Mouse (Mus musculus) cerebellum, postnatal 36 days (tissue): Measurements from ENCODE around the gene Itpkb.
A peak's percentile ranks its signal among the peaks of the same experiment; 100 is the strongest.
"Not testable (repeated sequence)": the region's sequence is repeated elsewhere in the genome, so short reads cannot be mapped to it uniquely, and the experiment has no call there.

ENCODE experiments used
- DNase-seq, 2 experiments: peaks; one replicate each; pipeline ENCODE4 v3.0.0; 2021 to 2022; ENCODE audit warnings: mixed read lengths in 2 of 2

Itpkb gene

DNA sequence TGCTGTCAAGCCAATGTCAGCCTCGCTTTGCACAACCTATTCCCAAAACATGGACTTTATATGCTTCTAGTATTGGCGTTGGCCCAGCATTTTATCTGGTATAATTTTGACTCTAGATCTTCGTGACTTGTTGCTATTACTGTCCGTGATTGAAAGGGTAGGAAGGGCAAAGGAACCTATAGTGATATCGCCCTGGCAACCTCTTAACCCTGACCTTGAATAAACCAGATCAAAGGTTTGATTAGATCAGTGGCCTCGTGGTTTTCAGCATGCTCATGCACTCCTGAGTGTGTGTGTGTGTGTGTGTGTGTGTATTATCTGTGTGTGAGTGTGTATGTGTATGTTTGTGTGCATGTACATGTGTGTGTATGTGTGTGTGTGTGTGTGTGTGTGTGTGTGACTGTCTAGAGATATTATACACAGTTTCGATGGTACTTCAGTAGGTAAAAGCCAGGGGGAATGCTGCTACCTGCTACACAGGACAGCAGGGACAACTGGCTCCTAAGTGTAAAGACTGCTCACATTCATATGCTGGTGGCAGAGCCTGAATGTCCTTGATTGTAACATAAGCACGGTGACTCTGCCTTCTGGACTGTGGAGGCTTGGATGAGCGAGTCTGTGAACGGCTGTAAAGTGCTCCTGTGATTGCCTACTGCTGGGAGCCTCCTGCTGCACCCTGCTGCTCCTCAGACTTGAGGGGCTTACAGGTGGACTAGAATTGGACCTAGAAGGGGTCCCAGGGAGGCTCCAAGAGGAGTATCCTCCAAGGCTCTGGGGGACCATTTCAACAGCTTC lies 40.8 kb downstream of the Itpkb start:
- no peak for DNase-seq

- DNase-seq: not testable (repeated sequence)
Measured at GRCm38 (mm10) chr1:180372258-180372657, 42.0 kb downstream of the Itpkb start.

GRCm38 (mm10) chr1:180376598-180376997 lies 46.3 kb downstream of the Itpkb start:
- DNase-seq: no peak

- no peak for DNase-seq
Measured at GRCm38 (mm10) chr1:180379559-180379958, 49.3 kb downstream of the Itpkb start.

DNA sequence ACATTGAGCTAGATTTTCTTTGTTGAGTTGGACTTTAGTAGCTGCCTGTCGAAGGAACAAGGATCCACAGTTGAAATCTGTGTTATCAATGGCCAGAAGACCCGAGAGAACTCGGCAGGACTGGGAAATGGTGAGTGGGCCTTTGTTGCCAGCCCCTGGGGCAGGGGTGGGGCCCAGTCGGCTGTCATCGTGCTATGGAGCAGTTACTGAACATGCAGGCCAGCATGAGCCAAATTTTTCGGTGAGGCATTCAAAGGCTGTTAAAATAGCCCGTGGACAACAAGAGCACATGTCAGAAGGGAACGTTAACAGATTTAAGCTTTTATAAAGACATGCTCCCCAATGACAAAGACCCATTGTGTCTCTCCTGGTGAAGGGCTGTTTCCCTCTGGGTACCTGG lies 52.1 kb downstream of the Itpkb start:
- no peak for DNase-seq

- DNase-seq: no peak
Measured at GRCm38 (mm10) chr1:180383884-180384283, 53.6 kb downstream of the Itpkb start.

DNA sequence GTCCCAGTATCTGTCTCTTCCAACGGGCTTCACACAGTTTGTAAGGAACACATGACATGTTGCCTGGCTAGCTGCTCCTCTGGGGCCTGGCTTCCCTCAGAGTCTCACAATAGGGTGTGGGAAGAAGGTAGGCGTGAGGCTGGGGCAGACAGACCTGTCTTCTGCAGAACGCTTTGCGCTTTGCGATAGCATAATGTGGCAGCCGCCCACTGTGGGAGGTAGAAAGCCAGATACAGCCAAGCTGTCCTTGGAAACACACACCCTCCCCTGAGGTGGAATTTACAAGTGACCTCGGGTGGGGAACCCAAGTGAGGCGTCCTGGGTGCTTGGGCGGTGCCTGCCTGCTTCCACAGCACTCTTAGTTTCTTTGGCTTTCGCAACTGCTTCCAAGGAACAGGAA lies 54.2 kb downstream of the Itpkb start:
- no peak for DNase-seq

DNA sequence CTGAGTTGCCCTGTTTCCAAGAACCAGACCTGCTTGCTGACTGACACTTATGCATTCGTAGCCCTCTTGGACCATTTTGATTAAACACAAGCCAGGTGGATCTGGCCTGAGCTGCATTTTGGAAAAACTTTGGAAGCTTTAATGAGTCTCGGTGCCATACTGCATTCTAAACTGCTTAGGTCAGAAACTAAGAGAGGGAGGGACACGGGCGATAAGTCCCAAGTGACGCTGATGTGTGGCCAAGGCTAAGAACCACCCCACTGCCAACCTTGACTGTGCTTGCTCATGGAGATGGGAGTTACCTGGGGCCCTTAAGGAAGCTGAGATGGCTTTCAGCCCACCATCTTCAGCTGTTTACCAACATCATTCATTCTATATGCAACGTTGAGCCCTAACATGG lies 55.0 kb downstream of the Itpkb start:
- DNase-seq: no peak

DNA sequence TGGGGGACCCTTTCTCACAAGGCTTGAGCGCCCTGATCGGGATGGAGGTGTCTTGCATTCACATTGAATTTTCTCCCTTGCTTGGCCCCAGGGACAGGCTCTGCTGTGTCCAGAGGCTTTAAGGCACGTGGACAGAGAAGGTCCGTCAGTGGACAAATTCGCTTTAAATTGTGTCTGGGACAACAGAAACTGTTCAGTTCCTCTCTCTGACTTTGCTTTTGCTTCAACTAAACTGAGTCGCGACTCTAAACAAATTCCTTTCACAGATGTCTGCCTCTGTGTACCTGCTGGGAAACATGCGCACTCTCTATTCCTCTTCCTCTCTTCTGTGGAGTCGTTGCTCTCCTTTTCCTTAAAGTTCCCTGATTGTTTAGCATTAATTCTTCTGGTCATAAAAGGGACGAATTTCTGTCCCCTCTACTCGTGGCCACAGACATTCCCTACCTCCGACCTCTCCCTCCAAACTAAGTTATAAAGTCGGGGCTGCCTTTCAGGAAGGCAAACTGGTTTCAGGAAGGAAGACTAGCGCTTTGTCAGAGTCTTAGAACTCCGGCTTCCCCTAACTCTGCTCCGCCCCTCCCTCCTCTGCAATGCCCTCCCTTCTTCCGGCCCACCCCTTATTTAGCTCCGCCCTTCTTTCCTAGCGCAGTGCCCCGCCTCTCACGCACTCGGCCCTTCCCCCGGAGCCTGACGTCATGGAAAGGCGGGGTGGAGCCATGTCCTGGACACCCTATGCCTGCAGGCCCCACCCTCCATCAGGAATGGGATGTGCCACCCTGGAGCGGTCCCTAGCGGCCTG lies 56.9 kb downstream of the Itpkb start:
- DNase-seq: peak; percentile 96 to 98

GRCm38 (mm10) chr1:180387750-180388480 lies 57.6 kb downstream of the Itpkb start:
- DNase-seq: no peak

DNA sequence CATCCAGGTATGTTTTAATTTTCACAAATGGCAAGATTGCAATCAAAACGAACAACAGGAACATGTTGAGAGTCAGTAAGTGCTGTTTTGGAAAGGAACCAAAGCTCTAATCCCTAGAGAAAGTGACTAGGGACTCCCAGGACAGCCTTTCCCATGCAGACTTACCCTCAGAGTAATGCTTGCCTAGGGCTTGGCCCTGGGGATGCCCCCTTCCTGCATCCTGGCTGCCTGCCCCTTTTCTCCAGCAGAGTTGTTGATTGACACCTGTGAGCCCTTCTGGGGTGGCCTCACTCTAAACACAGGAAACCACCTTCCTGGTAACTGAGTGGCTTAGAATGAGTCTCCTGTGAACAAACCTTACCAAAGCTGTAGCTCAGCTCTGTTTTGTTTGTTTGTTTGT lies 58.2 kb downstream of the Itpkb start:
- no peak for DNase-seq

GRCm38 (mm10) chr1:180389213-180389760 lies 59.0 kb downstream of the Itpkb start:
- DNase-seq: not testable (repeated sequence)

DNA sequence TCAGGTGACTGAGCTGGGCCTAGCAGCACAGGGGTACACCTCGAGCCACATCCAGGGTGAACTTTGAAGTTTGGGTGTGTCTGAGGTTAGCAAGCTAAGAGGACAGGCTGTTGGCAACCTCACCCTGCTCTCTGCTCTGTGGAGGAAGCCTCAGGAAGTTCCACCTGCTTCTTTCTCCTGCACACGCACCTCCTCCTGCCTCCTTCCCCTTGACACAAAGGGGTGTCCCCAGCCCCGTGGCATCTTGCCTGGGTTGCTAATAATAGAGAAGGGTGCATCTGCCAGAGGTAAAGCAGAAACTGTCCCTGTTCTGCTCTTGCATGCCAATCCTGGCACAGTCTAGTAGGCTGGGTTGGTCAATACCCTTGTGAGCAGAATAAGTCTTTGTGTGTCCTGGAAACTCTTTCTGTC lies 60.0 kb downstream of the Itpkb start:
- DNase-seq: peak; percentile 32 to 54

DNA sequence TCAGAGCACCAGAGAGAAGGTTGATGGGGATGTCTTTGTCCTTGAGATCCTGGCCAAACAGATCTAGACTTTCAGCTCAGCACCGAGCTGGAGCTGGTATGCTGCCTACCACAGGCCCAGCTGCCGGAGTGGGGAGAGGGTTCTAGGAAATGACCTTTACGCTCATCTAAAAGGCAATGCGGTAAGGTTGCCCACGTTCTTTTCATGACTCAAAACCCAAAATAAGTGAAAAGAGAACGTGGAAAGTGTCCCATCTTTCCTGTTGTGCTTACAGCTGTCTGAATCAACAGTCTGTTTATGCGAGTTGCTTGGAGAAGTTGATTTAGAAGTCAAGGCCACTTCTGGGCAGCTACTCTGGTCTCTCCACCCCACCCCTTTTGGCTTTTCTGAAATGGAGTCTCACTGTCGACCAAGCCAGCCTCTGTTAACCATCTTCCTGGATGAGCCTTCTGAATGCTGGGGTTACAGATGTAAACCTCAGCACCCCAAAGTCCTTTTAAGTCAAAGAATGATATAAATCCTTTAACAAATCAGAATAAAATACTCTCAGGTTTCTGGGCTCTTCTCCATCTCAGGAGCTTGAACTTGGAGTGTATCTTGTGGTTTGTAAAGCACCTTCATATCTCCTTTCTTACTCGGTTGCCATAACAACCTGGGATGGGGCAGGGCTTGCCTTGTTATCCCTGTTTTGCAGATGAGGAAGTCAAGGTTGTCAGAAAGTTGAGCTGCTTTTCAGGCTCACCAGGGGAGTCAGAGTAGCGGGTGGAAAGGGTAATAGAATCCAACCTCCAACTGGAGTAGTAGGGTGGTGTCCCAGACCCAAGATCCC lies 60.7 kb downstream of the Itpkb start:
- DNase-seq: no peak

- DNase-seq: no peak
Measured at GRCm38 (mm10) chr1:180391575-180391945, 61.3 kb downstream of the Itpkb start.

DNA sequence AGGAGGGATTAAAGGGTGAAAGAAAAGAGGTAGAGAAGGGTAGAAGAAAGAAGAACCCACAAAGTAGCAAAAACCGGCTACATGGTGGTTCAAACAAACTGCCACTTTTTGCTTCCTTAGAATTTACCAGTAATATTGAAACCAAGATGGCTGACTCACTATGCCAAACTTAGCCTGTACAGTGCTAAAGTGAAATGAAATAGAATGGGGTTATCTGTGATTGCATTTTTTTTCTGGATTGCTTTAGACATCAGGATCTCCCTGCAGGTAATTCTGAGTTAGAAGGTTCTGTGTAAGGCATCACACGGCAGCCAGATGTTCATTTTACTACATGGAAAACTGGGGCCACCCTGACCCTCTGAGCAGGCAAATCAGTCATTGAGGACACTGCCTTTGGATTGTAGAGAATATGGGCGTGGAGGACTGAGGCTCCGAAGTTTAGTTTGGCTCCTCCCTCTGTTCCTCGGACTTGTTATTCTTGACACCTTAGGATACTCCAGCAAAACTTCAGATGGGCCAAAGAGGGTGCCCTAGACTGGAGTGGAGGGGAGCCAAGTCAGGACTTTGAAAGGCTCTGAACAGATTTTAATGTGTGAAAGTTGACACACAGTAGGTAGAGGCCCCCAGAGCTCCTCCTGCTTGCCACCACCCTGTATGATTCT lies 62.0 kb downstream of the Itpkb start:
- no peak for DNase-seq

DNA sequence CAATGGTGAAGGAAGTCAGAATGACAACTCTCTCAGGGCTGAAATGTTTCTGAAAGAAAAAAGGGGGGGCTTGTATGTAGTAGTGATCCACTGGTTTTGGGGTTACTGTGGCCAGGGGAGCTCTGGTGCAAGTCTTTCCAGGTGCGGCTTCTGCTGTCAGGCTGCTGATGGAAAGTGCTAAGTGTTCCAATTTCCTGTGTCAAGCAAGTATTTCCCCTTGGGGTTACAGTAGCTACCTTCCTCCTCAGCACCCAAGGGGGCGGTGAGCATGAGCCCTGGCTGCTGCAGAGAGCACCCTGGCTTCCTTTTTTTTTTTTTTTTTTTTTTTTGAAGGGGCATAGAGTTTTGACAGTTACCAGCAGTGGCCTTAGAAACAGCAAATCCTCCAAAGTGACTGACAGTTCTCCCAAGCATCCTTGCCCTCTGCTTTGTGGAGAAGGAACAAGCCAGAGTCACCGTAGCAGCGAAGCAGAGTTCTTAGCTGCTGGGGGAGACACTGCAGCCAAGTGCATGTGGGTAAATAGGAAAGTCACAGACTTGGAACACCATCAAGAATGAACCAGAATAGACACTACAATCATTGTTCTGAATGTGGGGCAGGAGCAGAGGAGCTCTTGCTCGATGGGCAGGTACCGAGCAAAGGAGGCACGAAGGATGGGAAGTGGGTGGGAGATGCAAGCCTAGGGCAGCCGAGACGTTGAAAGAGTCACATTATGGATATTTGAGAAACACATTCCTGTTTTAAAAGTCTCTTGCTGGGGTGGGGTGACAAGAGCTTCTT lies 62.9 kb downstream of the Itpkb start:
- no peak for DNase-seq

- no peak for DNase-seq
Measured at GRCm38 (mm10) chr1:180393873-180394272, 63.6 kb downstream of the Itpkb start.

- DNase-seq: no peak
Measured at GRCm38 (mm10) chr1:180397734-180398133, 67.4 kb downstream of the Itpkb start.

- DNase-seq: no peak
Measured at GRCm38 (mm10) chr1:180398446-180398845, 68.2 kb downstream of the Itpkb start.
